Mouse (Mus musculus): ENCODE measurements around the gene N4bp2l1.

DNA sequence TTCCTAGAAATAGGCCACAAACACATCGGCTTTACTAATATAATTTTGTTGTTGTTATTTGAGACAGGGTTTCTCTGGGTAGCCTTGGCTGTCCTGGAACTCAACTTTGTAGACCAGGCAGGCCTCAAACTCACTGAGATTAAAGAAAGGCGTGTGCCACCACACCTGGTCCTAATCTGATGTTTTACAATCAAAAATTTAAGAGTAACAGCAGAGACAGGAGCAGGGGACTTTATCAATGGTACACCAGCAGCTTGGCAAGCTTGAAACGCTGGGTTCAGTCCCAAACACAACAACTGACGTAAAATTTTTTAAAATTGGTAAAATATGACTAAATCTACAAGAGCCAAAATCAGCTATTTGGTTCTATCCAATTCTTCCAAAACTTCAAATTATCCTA, 47.9 kb upstream of the N4bp2l1 start:
- TF ChIP-seq GATA1 (IDR thresholded peaks at IDR 0.05; ENCODE audit: borderline replicate concordance, low read length) (no peak), FLI1 (IDR thresholded peaks at IDR 0.05; ENCODE audit: low read length) (no peak)

All from megakaryocyte, embryonic 14.5 days (primary cell).